Mouse (Mus musculus): ENCODE data around the gene Ap2b1.

GRCm38 (mm10) chr11:83403787-83404186, 105.0 kb downstream of the Ap2b1 start:
- TF ChIP-seq CTCF (IDR thresholded peaks at IDR 0.05; ENCODE audit: low read depth), result no peak
- TF ChIP-seq EP300 (IDR thresholded peaks at IDR 0.05; ENCODE audit: low read depth), result no peak

Data from heart, postnatal 0 days (tissue).